Mouse (Mus musculus): ENCODE measurements around the gene Gm20671. TPM values are rescaled to one million over a fixed set of nuclear protein-coding genes. Genes with fewer than 3 reads are reported as not detected.
"Not testable (repeated sequence)": the region's sequence is repeated elsewhere in the genome, so short reads cannot be mapped to it uniquely, and the experiment has no call there.

The Gm20671 gene
- total RNA-seq, 2 experiments from 2014 or later, result not detected

DNA sequence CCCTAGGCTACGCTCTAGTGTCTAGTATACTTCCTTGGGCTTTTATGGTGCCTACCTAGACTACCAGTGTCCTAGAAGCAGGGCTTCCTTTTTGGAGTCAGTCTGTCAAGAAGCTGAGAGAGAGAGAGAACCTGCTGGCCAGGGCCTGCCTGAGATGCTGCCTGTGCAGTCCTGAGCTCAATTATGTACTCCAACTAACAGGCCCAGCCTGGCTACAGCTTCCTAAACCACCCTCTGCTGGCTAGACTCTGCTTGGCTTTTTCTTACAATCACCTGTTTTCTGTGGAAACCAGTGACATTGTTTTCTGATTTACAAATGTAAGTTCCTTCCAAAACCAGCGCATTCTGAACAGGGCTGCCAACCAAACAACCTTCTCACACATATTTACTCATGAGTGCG lies 86.8 kb downstream of the Gm20671 start:
- DNase-seq (ENCODE audit: extremely low spot score in 1 of 2, low spot score in 1 of 2), result no peak

DNA sequence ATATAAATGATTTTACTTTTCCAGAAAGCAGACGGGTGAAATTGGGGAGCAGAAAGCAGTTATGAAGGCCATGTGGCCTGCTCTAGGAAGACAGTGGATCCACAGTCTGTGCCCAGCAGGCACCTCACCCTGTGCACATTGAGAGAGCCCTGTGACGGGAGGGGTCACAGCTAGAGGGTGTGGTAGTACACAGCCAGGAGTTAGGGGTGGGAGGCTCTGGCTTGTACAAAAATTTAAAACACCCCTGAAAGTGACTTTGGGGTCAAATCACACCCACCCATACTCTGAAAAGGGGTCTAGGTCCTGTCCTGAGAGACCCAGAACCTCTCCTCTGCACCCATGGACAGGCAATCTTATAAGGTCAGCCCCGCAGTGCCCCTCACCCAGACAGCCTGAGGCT lies 90.1 kb downstream of the Gm20671 start:
- not testable (repeated sequence) for DNase-seq (ENCODE audit: extremely low spot score in 1 of 2, low spot score in 1 of 2)

DNA sequence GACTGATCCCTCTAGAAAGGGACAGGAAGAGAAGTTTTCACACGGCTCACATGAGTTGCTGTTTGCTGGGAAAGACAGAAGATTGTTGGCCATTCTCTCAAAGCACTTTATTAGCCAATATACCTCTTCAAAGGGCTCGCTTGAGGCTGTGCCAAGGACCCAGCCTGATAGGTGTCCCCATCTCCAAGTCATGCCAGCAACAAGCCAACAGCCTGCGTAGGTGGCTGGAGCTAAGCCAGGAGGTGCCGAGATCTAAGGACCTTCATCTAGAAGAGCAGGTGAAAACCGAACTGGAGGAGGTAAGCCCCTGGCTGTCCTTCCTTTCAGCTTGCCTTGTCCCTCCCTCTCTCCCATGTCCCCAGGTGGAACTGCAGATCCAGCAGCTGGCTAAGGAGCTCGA lies 91.1 kb downstream of the Gm20671 start:
- DNase-seq (ENCODE audit: extremely low spot score in 1 of 2, low spot score in 1 of 2), result no peak

DNA sequence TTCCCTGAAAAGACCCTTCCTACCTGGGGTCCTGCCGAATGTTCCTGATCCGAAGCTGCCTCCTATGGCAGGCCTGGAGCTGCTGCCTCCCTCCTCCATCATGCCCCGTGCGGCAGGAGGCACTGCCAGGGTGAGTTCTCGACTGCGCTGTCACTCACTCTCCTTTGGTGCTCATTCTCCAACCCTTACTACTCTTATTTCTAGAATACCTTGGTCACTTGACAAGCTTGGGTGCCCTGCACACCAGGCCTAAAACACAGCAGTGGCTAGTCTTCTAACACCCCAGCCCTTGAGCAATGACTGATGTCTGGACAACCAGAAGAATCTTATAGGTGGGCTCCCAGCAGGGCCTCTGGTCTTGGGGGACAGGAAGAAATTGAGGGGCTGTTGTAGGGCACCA lies 93.0 kb downstream of the Gm20671 start:
- not testable (repeated sequence) for DNase-seq (ENCODE audit: extremely low spot score in 1 of 2, low spot score in 1 of 2)

DNA sequence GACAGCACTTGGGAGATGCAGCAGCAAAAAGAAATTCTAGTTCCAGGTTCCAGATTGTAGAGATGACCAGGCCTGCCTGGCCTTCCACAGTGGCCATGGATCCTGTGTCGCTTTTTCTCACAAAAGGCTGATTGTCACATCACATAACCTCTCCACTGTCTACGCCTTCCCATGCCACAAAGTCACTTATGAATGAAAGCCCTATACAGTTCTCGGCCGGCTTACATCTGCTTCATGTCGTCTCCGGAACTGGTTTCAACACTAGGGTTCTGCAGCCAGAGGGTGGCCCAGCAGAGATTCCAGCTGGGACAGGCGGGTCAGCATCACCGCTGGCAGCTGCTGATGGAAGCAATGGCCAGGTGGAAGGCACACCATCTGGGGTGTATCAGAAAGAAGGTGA lies 98.1 kb downstream of the Gm20671 start:
- DNase-seq (ENCODE audit: extremely low spot score in 1 of 2, low spot score in 1 of 2), result no peak

DNA sequence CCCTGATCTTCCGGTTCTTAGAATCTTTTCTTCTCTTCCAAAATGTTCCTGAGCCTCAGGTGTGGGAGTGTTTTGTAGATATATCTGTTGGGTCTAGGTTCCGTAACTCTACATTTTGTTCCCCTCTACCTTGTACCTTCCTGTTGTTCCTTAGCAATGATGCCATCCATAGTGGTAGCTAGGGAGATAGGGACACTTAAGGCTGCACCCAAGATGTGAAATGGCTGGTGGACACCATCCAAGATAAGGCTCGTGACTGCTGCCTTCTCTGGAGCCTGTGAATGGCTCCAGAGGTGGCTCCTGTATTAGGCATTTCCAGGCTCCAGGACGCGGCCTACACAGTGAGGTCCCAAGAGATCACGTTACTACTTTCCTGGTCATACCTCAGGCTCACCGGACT lies 98.6 kb downstream of the Gm20671 start:
- DNase-seq (ENCODE audit: extremely low spot score in 1 of 2, low spot score in 1 of 2), result no peak

DNA sequence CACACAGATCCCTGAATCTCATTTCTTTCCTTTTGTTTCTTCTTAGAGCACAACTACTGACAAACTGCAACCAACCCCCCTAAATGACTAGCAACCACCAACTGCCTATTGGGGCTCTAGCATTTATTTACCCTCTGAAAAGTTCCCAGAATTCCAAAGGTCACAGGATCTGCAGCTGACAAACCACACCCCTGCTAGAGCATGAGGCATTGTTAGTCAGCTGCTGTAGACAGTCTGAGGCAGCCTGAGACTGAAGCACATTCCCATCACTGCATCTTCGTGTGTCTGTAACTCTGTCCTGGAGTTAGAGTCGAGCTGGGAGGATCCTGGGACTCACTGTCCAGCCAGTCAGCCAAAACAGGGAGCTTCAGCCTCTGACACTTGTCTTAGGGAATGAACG lies 101.5 kb downstream of the Gm20671 start:
- not testable (repeated sequence) for DNase-seq (ENCODE audit: extremely low spot score in 1 of 2, low spot score in 1 of 2)

DNA sequence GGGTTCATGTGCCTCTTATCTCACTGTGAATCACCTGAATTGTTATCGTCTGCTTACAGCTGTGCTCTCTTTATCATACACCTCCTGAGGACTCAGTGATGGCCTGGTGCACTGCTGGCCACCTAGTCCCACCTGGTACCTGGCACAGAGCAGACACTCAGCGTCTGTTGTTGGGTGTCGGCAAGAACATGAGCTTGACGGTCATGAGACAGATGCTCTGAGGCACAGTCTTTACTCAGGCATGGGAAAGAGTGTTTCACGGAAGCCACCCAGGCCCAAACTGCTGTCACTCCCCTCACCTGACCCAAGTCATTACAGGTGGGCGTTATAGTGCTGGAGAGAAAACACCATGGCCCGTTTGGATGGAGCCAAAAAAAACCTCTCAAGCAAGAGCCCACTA lies 102.9 kb downstream of the Gm20671 start:
- no peak for DNase-seq (ENCODE audit: extremely low spot score in 1 of 2, low spot score in 1 of 2)

DNA sequence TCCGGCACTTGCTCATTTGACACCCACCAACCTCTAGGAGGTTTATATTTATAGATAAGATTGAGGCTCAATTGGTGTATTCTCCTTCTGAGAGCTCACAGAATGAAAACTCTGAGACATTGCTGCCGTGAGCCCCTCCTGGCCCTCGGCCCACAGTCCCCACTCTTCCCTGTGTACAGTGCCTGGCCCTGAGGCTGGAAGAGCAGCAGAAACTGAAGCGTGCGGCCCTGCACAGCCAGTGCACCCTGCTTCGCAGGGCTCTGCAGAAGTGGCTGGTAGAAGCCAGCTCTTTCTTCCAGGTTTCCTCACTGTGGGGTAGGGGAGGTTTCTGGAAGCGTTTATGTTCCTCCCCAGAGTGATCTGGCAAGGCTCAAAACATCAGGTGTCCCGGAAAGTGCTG lies 104.2 kb downstream of the Gm20671 start:
- not testable (repeated sequence) for DNase-seq (ENCODE audit: extremely low spot score in 1 of 2, low spot score in 1 of 2)

DNA sequence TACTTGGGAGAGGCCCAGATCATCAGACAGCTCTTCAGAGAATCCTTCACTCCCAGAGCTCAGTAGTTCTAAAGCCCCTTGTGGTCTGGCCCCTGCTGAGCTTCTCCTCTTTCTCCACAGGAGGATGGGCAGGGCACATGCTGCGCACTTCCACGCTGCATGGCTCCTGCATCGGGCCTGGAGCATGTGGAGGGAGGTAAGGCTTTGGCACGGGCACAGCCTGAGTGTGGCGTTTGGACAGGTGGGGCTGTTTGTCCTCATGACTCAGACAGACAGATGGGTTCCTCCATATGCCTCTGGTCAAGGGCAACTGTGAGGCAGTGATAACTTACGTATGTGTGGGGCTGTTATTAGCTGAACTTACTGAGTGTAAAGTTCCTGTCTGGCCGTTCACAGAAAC lies 104.6 kb downstream of the Gm20671 start:
- no peak for DNase-seq (ENCODE audit: extremely low spot score in 1 of 2, low spot score in 1 of 2)

DNA sequence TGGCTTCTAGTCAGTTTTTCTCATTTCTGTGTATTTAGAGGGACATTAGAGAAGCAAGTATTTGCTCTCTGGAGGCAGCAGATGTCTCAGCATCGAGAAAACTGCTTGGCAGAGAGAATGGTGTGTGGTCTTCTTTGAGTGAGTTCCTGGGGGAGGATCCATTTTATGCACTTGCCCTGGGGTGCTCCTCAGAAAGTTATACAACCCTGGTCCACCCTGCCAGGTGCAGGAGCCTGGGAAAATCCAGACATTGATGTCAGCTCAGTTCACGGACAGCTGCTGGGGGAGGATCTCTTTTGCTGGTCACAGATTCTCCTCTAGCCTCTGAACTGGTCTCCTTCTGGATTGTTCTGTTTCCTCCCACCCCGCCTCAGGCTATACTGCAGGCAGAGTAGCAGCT lies 105.6 kb downstream of the Gm20671 start:
- no peak for DNase-seq (ENCODE audit: extremely low spot score in 1 of 2, low spot score in 1 of 2)

DNA sequence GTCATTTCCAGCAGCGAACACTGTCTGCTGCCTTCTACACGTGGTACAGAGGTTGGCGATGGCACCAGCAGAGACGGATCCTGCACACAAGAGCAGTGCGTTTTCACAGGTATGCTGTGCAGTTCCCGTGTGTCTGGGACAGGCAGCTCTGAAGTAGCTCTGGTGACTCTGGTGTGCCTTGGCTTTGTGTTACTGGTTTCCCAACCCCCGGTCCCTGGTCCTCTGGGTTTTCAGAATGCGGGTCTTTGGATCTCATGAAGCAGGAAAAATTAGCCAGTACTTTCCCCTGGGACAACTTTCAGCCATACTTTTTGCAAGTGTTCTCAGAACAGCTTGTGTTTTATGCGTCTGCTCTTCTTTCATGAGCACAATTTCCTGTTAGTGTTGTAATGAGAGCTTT lies 106.5 kb downstream of the Gm20671 start:
- no peak for DNase-seq (ENCODE audit: extremely low spot score in 1 of 2, low spot score in 1 of 2)

DNA sequence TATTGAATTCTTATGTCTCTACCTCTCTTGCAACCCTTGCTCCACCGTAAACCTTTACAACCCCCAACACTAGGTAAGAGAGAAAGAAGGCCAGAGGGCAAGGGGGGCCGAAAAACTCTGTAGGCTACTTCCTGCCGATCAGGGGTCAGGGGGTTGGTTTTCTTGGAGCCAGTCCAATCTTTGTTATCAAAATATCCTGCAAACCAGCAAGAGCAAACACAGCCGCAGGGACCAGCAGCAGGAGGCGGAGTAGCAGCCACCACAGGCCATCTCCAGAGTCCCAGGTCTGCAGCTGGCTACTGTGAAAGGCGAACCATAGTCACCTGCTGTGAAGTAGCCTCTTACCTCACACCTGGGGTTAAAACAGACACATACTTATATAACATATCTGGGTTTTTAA lies 108.0 kb downstream of the Gm20671 start:
- no peak for DNase-seq (ENCODE audit: extremely low spot score in 1 of 2, low spot score in 1 of 2)

DNA sequence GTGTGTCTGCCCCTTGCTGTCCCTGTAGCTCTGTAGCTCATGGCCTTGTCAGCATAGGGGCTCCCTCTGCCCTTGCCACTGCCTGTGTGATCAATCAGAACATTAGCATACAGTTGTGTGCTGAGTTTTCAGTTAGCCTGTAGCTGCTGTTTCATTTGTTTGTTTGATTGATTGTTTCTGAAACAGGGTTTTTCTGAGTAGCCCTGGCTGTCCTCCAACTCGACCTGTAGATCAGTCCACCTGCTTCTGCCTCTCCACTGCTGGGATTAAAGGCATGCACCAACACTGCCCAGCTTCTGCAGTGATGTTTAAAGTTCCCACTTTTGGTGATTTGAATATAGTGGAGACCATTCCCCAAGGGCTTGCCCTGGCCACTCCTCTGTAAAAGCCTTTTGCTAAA lies 109.2 kb downstream of the Gm20671 start:
- DNase-seq (ENCODE audit: extremely low spot score in 1 of 2, low spot score in 1 of 2), result no peak

DNA sequence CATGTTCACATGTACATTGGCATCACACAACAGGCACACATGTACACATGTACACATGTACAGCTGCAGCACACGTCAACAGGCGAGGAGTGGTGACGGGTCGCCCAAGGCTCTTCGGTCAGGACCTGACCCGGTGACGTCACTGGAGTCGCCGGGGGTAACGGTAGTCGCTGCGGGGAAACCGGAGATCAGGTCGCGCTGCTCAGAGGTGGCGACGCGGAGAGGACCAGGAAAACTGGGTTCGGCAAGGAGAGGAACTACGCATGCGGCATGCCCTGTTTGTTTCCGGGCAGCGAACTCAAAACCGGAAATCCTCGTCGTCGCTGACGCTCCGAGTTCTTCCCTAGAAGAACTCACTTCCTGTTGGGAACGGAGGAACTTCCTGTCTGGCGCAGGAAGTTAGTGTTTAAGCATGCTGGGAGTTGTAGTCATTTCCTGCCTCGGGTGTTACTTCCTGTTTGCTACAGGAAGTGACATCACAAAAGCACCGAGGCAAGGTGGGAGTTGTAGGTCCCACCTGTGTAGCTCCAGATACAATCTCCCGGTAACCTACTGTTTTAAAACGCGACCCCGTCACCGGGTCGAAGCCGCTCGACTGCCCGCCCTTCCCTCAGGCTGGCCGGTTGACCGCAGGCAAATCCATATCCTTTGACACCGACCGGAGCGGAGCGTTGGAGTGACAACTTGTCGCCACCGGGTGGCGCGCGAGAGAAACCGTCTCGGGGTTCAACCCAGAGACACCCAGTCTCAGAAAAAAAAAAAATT lies 113.0 kb downstream of the Gm20671 start:
- DNase-seq (ENCODE audit: extremely low spot score in 1 of 2, low spot score in 1 of 2), result peak; percentile 85 to 90

DNA sequence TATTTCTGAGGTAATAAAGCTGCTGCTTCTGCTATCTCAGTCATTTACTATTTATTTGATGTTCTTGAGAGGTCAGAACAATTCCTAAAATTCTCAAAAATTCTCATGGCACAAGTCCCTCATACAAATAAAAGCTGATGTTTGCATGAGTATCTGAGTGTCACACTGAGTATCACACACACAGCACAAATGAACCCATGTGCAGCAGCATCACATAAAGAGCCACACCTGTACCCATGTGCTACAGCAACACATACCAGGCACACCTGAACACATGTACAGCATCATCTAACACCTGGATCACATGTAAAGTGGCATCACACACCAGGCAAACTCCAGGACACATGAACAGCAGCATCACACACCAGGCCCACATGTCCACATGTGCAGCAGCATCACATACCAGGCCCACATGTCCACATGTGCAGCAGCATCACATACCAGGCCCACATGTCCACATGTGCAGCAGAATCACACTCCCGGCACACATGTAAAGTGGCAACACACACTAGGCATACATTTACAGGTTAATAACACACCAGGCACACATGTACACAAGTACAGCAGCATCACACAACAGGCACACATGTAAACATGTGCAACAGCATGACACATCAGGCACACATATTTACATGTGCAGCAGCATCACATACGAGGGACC lies 113.7 kb downstream of the Gm20671 start:
- DNase-seq (ENCODE audit: extremely low spot score in 1 of 2, low spot score in 1 of 2), result no peak

DNA sequence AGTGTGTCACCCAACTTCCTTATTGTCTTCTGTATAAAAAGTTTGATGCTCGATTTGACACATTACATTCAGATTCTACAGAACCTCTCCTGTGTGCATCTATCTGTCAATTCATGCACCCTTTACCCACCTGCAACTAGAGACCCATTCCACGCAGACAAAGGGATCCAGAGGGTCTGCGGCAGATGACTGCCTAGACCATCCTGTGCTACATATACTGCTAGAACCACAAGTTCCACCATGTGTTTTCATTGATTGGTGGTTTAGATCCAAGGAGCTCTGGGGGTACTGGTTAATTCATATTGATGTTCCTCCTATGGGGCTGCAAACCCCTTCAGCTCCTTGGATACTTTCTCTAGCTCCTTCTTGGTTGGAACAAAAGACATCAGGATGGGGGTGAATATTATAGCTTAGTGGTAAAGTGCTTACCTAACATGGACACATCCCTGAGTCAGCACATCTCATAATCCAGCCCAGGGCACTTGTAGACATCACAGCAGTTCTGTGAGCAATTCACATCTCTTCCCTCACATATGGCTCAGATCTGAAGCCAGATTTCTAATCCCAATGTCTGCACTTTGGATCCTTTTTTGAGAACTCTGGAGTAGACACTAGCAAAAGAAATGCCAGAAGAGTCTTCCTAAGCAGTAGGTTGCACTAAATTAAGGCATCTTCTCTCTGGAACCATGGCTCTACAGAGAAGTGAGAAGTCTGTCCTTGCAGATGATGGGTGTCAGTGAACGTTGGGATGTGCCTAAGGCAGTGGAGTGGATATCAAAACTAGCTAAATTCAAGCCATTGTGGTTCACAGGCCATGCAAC lies 114.5 kb downstream of the Gm20671 start:
- no peak for DNase-seq (ENCODE audit: extremely low spot score in 1 of 2, low spot score in 1 of 2)

DNA sequence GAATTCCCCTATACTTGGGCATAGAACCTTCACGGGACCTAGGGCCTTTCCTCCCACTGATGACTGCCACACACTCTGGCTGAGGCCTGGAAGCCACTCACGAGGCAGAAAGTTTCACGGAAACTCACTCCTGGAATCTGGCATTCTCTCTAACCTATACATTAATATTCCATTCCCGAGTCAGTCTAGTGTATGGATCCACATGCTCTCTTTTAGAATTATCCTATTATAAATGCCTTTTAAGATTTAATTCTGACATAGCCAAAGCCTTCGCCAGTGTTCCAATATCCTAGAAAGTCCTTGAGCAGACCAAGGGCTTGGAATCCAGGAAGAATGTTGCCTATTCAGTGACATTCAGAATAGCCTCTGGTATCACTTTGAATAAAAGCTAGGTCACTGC lies 115.4 kb downstream of the Gm20671 start:
- DNase-seq (ENCODE audit: extremely low spot score in 1 of 2, low spot score in 1 of 2), result no peak

DNA sequence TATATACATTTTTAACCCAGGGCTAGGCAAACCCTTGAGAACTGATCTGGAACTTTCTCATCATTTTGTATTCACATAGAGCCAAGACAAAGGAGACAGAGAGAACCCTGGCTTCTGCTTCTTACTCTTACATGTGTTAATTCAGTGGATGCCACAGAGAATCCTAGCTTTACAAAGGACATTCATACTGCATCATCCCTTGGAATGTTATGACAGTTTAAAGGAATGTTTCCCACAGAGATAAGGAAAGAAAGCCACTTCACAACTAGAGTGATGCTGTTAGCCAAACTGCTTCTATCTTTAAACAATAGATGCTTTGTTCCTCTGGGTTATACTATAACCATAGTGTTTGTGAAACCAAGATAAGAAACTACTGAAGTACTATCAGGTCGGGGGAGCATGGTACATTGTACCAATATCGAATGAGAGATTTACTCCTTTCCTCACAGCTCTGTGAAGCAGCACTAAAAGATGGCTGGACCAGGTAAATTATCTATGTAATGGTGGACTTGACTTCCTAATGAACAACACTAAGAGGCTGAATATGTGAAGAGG lies 120.6 kb downstream of the Gm20671 start:
- no peak for DNase-seq (ENCODE audit: extremely low spot score in 1 of 2, low spot score in 1 of 2)

DNA sequence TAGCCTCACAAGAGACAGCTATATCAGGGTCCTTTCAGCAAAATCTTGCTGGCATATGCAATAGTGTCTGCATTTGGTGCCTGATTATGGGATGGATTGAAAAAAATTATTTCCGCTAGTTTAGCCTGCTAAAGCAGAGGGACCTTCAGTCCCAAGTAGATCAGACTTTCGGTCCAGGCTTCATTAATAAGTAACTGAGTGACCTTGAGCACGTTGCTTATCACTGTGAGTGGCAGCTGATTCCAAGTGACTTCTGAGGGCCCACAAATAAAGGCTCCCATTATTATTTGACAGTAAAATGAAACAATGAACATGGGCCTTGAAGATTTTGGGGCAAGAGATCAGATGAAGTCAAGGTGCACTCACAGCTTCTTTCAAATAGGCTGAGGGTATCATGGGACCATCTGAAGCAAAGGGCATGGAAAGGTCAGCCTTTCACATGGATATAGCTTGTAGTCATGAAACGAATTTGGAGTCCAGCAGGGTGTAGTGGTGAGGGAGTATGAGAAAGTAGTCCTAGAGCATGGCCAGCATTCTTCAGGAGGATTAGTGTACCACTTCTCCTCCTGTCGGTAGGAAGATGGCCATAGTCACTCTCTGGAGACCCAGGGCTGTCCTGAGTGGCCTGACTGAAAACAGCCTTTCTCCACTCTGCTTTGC lies 129.6 kb downstream of the Gm20671 start:
- DNase-seq (ENCODE audit: extremely low spot score in 1 of 2, low spot score in 1 of 2), result no peak

DNA sequence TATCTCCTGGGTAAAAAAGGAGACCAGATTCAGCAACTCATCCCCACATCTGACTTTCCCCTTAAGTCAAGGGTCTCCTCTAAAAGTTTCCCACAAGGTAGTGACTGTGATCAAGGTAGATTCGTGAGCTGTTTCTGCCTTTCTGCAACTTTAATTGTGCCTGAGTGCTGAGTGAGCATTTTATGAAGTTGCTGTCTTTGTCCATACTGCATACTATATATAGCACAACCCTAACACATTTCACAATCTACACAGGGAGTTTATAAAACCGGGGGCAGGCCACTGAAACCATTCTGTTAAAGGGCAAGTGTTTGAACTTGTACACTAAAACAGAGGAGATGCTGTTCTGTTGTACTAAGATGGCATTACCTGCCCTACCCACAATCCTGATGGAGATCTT lies 133.5 kb downstream of the Gm20671 start:
- DNase-seq (ENCODE audit: extremely low spot score in 1 of 2, low spot score in 1 of 2), result no peak

Data from layer of hippocampus, postnatal 25 days (tissue).